Mouse (Mus musculus) bone marrow, adult 2 months (tissue): ENCODE results near the gene Usp7.

Experiments
- CTCF ChIP-seq: fragments of 200-500 bp; IDR thresholded peaks from 2 replicates; pipeline ENCODE4 v1.5.1; 2011; ENCODE audit warnings: low read length, control low read depth; ENCODE audit not compliant: control insufficient read depth, insufficient read depth
- POLR2A ChIP-seq: fragments of 200-500 bp; IDR thresholded peaks from 2 replicates; pipeline ENCODE4 v1.6.1; 2011; ENCODE audit warnings: low read depth, mild to moderate bottlenecking, control low read depth, low read length, borderline replicate concordance; ENCODE audit not compliant: control insufficient read depth

GRCm38 (mm10) chr16:8791949-8792557 lies at the start of gene Usp7:
- TF ChIP-seq POLR2A (no peak), CTCF (no peak)
